Mouse (Mus musculus) intestine, embryonic 15.5 days (tissue): Measurements from ENCODE around the gene Ppp1cb. TPM values are rescaled to one million over a fixed set of nuclear protein-coding genes. Genes with fewer than 3 reads are reported as not detected.
A peak's percentile ranks its signal among the peaks of the same experiment; 100 is the strongest.

Source experiments
- ATAC-seq: fragments of 200-750 bp; cut with Nextera tagmentation; 2 replicates; pipeline ENCODE4 v1.8.0; 2017; ENCODE audit warnings: moderate TSS enrichment, moderate library complexity
- H3K27ac ChIP-seq: fragments of 300-500 bp; sonication (generic); 2 replicates; pipeline ENCODE4 v1.5.1; 2015; ENCODE audit warnings: mild to moderate bottlenecking, inconsistent platforms
- H3K27me3 ChIP-seq: fragments of 300-500 bp; sonication (generic); replicated peaks from 2 replicates; pipeline ENCODE4 v1.6.1; 2015; ENCODE audit warnings: inconsistent platforms
- H3K36me3 ChIP-seq: fragments of 300-500 bp; sonication (generic); 2 replicates; pipeline ENCODE4 v1.6.1; 2015; ENCODE audit warnings: inconsistent platforms
- H3K4me1 ChIP-seq: fragments of 300-500 bp; sonication (generic); replicated peaks from 2 replicates; pipeline ENCODE4 v1.6.1; 2015; ENCODE audit warnings: inconsistent platforms
- H3K4me2 ChIP-seq: fragments of 300-500 bp; sonication (generic); replicated peaks from 2 replicates; pipeline ENCODE4 v1.6.1; 2015; ENCODE audit warnings: mild to moderate bottlenecking, inconsistent platforms
- H3K4me3 ChIP-seq: fragments of 300-500 bp; sonication (generic); replicated peaks from 2 replicates; pipeline ENCODE4 v1.5.1; 2015; ENCODE audit warnings: inconsistent platforms
- H3K9ac ChIP-seq: fragments of 300-500 bp; sonication (generic); 2 replicates; pipeline ENCODE4 v1.6.1; 2015; ENCODE audit warnings: inconsistent platforms
- H3K9me3 ChIP-seq: fragments of 300-500 bp; sonication (generic); 2 replicates; pipeline ENCODE4 v1.6.1; 2016; ENCODE audit warnings: inconsistent platforms
- WGBS: fragments of 180-500 bp; shearing (Covaris S2); methylation state at CpG from one replicate; pipeline ENCODE4 v1.1.7; 2015; 5-methylcytosine and 5-hydroxymethylcytosine counted together
- polyA plus RNA-seq: library from polyadenylated mRNA; unstranded; fragments of >200 nt; fragmentation: Nextera tagmentation; extraction: Ambion mirVana; gene quantifications from 2 replicates; pipeline ENCODE4 v1.2.1, GENCODE M21; 2015

The Ppp1cb gene
- polyA plus RNA-seq, 1 experiment from 2014 or later = 237 TPM

- Histone ChIP-seq H3K4me3 (no peak overlapping the region), H3K9me3 (no peaks in the 10 kb centered on the region), H3K27me3 (no peaks in the 10 kb centered on the region), H3K27ac (no peak overlapping the region), H3K9ac (no peak overlapping the region), H3K4me1 (no peaks in the 10 kb centered on the region), H3K4me2 (no peak overlapping the region), H3K36me3 (no peaks in the 10 kb centered on the region)
- 60% methylated on average over 1 of the region's 1 CpGs for WGBS
- no peak for ATAC-seq
Measured at GRCm38 (mm10) chr5:32520381-32520780, 61.7 kb downstream of the Ppp1cb start.

GRCm38 (mm10) chr5:32549449-32549848 is 90.8 kb downstream of the Ppp1cb start:
- no peak overlapping the region for H3K4me3 ChIP-seq
- no peak overlapping the region for H3K9ac ChIP-seq
- ATAC-seq = peak; percentile 63; the same call in 1 of the 2 replicates
- no peak overlapping the region for H3K4me2 ChIP-seq
- H3K4me1 ChIP-seq = no peaks in the 10 kb centered on the region
- 70% methylated on average over 2 of the region's 2 CpGs for whole genome bisulfite sequencing
- H3K27me3 ChIP-seq = no peaks in the 10 kb centered on the region
- no peaks in the 10 kb centered on the region for H3K9me3 ChIP-seq
- no peak overlapping the region for H3K27ac ChIP-seq
- no peaks in the 10 kb centered on the region for H3K36me3 ChIP-seq

- H3K4me1 ChIP-seq = no peaks in the 10 kb centered on the region
- H3K4me2 ChIP-seq = no peak overlapping the region
- no peak overlapping the region for H3K27ac ChIP-seq
- no peaks in the 10 kb centered on the region for H3K9me3 ChIP-seq
- no peaks in the 10 kb centered on the region for H3K27me3 ChIP-seq
- WGBS = 22% methylated on average over 1 of the region's 1 CpGs
- no peak overlapping the region for H3K4me3 ChIP-seq
- ATAC-seq = no peak
- no peaks in the 10 kb centered on the region for H3K36me3 ChIP-seq
- no peak overlapping the region for H3K9ac ChIP-seq
Measured at GRCm38 (mm10) chr5:32564697-32565096, 106.1 kb downstream of the Ppp1cb start.

Other genes with a start within 250 kb of the Ppp1cb start
- gene Plb1, start 226.1 kb upstream of the Ppp1cb start, polyA plus RNA-seq = 0.98 and 1.3 TPM in 2 replicates
- gene Yes1, start 152.3 kb downstream of the Ppp1cb start, polyA plus RNA-seq = 31.5 and 35.4 TPM in 2 replicates